Comparison of ENCODE assay signal across 17 mouse cellular contexts in the genomic region with DNA sequence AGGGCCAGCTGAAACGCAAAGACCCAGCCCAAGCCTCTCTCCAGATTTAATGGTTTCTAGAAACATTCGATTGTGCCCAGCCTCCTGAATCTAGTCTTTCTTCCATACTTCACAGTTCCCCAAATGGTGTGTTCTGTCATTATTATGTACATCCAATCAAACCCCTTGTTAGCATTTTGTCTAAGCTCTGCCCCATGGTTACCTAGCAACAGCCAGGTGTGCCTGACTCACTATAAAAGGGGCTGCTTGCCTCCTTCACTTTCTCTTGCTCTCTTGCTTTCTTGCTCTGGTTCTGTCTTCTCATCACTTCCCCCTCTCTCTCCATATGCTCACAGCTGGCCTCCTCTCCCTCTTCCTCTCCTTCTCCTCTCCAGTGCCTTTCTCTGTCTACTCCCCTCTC.
A peak's percentile ranks its signal among the peaks of the same experiment; 100 is the strongest.
DNase-seq lines count a peak whose midpoint lies in the region; TF ChIP-seq lines count a peak whose summit lies in the region.
"Had no signal": no experiment of that assay in that cellular context is flagged by ENCODE, and none has a peak within 500 bp of the region (broad histone marks: within the 10 kb centered on the region; RNA-seq: fewer than 3 reads in every experiment).

No protein-coding gene starts in this region.

- H3K9ac ChIP-seq in CH12.LX (ENCODE audit: insufficient read depth, low read depth), result no peak overlapping the region
- H3K9ac ChIP-seq: embryonic facial prominence, embryonic 12.5 days; forebrain, embryonic 12.5 days had no signal

- in situ Hi-C loops in CH12.LX (cut with MboI; ENCODE audit: low pct_ligation_motif_present, low pct_unique_long_range_greater_than_20kb, low sequenced_read_pairs), result no loop called here

- peaks cover 2 to 22% of the 10 kb centered on the region in 2 experiments; a peak in 3 of 4 replicates for H3K4me1 ChIP-seq in CH12.LX (ENCODE audit: control insufficient read depth in 1 of 2, insufficient read depth in 2 of 2)
- H3K4me1 ChIP-seq: embryonic facial prominence, embryonic 12.5 days; forebrain, embryonic 12.5 days had no signal

- TF ChIP-seq RAD21 in CH12.LX (IDR thresholded peaks at IDR 0.05; ENCODE audit: low read depth, low read length), result no peak

- no peak for TF ChIP-seq EP300 in CH12.LX (IDR thresholded peaks at IDR 0.05; ENCODE audit: low read length)

- no peak for TF ChIP-seq CTCF in CH12.LX (conservative IDR thresholded peaks at IDR 0.05 in 1 of 2, IDR thresholded peaks at IDR 0.05 in 1 of 2; ENCODE audit: low read depth in 2 of 2, low read length in 2 of 2)

- H3K9me3 ChIP-seq in CH12.LX (replicated peaks; ENCODE audit: low read length), result no peaks in the 10 kb centered on the region
- H3K9me3 ChIP-seq: embryonic facial prominence, embryonic 10.5 days; embryonic facial prominence, embryonic 12.5 days; forebrain, embryonic 12.5 days; G1E had no signal

- no peak overlapping the region for H3K4me2 ChIP-seq in CH12.LX (ENCODE audit: insufficient read depth, low read depth, poor library complexity, severe bottlenecking)
- H3K4me2 ChIP-seq: embryonic facial prominence, embryonic 12.5 days; forebrain, embryonic 12.5 days had no signal

- no peaks in the 10 kb centered on the region for H3K79me2 ChIP-seq in CH12.LX (replicated peaks; ENCODE audit: control insufficient read depth, extremely low read depth, insufficient read depth, poor library complexity, severe bottlenecking)

- H3K4me3 ChIP-seq in CH12.LX (replicated peaks in 1 of 3; ENCODE audit: low read depth in 2 of 3, low read length in 2 of 3, poor library complexity in 1 of 3), result no peak overlapping the region
- H3K4me3 ChIP-seq: embryonic facial prominence, embryonic 10.5 days; embryonic facial prominence, embryonic 12.5 days; forebrain, embryonic 12.5 days had no signal

- no peak overlapping the region for H3K27ac ChIP-seq in CH12.LX (ENCODE audit: insufficient read depth, low read depth)
- H3K27ac ChIP-seq: embryonic facial prominence, embryonic 12.5 days; forebrain, embryonic 12.5 days had no signal

- intact Hi-C loops in heart, postnatal 14 days (cut with DNase I), result no loop called here

- DNase-seq in heart, adult 11 months, result peak; percentile 76
- no peak for DNase-seq in heart, postnatal 14 days
- DNase-seq in CH12.LX (ENCODE audit: extremely low read depth) (peak; percentile 8), R1 (ENCODE audit: low read depth, low spot score) (peak; percentile 32)
- DNase-seq in lung, postnatal 25 days (ENCODE audit: low spot score), result no peak
- no peak for DNase-seq in kidney, postnatal 4 days
- DNase-seq: adrenal gland, postnatal 25 days; cerebellum, adult 11 months; cerebellum, adult 18-20 months; cerebellum, adult 9-10 months; cerebellum, postnatal 10 days; cerebellum, postnatal 25 days had no signal

- H3K27me3 ChIP-seq in CH12.LX (replicated peaks), result no peaks in the 10 kb centered on the region
- H3K27me3 ChIP-seq: embryonic facial prominence, embryonic 12.5 days; forebrain, embryonic 12.5 days; Patski had no signal

- H3K36me3 ChIP-seq in CH12.LX (replicated peaks in 1 of 2; ENCODE audit: control insufficient read depth in 1 of 2, insufficient read depth in 1 of 2, low read length in 1 of 2), result no peaks in the 10 kb centered on the region
- H3K36me3 ChIP-seq: embryonic facial prominence, embryonic 10.5 days; embryonic facial prominence, embryonic 12.5 days; forebrain, embryonic 12.5 days; G1E had no signal

- dilution Hi-C loops in CH12.LX (cut with MboI; ENCODE audit: extremely low pct_ligation_motif_present, extremely low pct_unique_long_range_greater_than_20kb, low sequenced_read_pairs), result no loop called here

- no peak for TF ChIP-seq POLR2A in CH12.LX (IDR thresholded peaks at IDR 0.05; ENCODE audit: low read depth, low read length)

TF ChIP-seq in CH12.LX, 34 proteins besides CTCF, POLR2A, EP300 and RAD21:
- TF ChIP-seq CHD2 (IDR thresholded peaks at IDR 0.05; ENCODE audit: low read length) (no peak), USF2 (conservative IDR thresholded peaks at IDR 0.05; ENCODE audit: low read depth, low read length) (no peak), GABPA (IDR thresholded peaks at IDR 0.05; ENCODE audit: insufficient replicate concordance, low read depth, low read length) (no peak), E2F4 (IDR thresholded peaks at IDR 0.05; ENCODE audit: insufficient replicate concordance, low read depth, low read length) (no peak), JUND (conservative IDR thresholded peaks at IDR 0.05; ENCODE audit: low read depth, low read length) (no peak), MAFK (IDR thresholded peaks at IDR 0.05; ENCODE audit: insufficient replicate concordance, low read length) (no peak), NELFE (IDR thresholded peaks at IDR 0.05; ENCODE audit: low read depth, low read length) (no peak)

Comparison
In these comparisons a context has a peak if more than half of its experiments do, and no peak if none do; other contexts are left out.
1. DNase-seq: peak in heart, adult 11 months (single experiment), CH12.LX (single experiment) and R1 (single experiment); none in heart, postnatal 14 days (0 of 2), lung, postnatal 25 days (single experiment) and kidney, postnatal 4 days (0 of 2).